Mouse (Mus musculus): Measurements from ENCODE around the gene Otop2.

Otop2 gene

GRCm38 (mm10) chr11:115296471-115297210 is 10.3 kb upstream of the Otop2 start:
- DNase-seq (ENCODE audit: extremely low read depth, low read depth, low spot score): peak; percentile 76

- no peak for DNase-seq (ENCODE audit: extremely low read depth, low read depth, low spot score)
Observed at GRCm38 (mm10) chr11:115297214-115297826, 9.6 kb upstream of the Otop2 start, which contains the start of gene Fads6. Fads6 (minus strand) TSS chr11:115297663.

GRCm38 (mm10) chr11:115298160-115298559 is 8.8 kb upstream of the Otop2 start:
- no peak for DNase-seq (ENCODE audit: extremely low read depth, low read depth, low spot score)

- DNase-seq (ENCODE audit: extremely low read depth, low read depth, low spot score): no peak
Observed at GRCm38 (mm10) chr11:115300745-115301144, 6.2 kb upstream of the Otop2 start.

- no peak for DNase-seq (ENCODE audit: extremely low read depth, low read depth, low spot score)
Observed at GRCm38 (mm10) chr11:115301351-115301750, 5.6 kb upstream of the Otop2 start.

- DNase-seq (ENCODE audit: extremely low read depth, low read depth, low spot score): no peak
Observed at GRCm38 (mm10) chr11:115303167-115303566, 3.8 kb upstream of the Otop2 start.

GRCm38 (mm10) chr11:115308781-115309180 is 1.8 kb downstream of the Otop2 start:
- DNase-seq (ENCODE audit: extremely low read depth, low read depth, low spot score): no peak

GRCm38 (mm10) chr11:115314249-115314648 is 7.3 kb downstream of the Otop2 start:
- DNase-seq (ENCODE audit: extremely low read depth, low read depth, low spot score): no peak

- DNase-seq (ENCODE audit: extremely low read depth, low read depth, low spot score): no peak
Observed at GRCm38 (mm10) chr11:115317204-115317603, 10.2 kb downstream of the Otop2 start.

GRCm38 (mm10) chr11:115318245-115319027 is 11.5 kb downstream of the Otop2 start:
- DNase-seq (ENCODE audit: extremely low read depth, low read depth, low spot score): no peak

GRCm38 (mm10) chr11:115319704-115320383 is 12.9 kb downstream of the Otop2 start:
- no peak for DNase-seq (ENCODE audit: extremely low read depth, low read depth, low spot score)

- DNase-seq (ENCODE audit: extremely low read depth, low read depth, low spot score): no peak
Observed at GRCm38 (mm10) chr11:115321906-115322693, 15.1 kb downstream of the Otop2 start, which contains the start of gene Ush1g. Ush1g (minus strand) TSS chr11:115322041.

- no peak for DNase-seq (ENCODE audit: extremely low read depth, low read depth, low spot score)
Observed at GRCm38 (mm10) chr11:115323354-115323753, 16.4 kb downstream of the Otop2 start.

GRCm38 (mm10) chr11:115326730-115327129 is 19.8 kb downstream of the Otop2 start:
- DNase-seq (ENCODE audit: extremely low read depth, low read depth, low spot score): no peak

GRCm38 (mm10) chr11:115329339-115329738 is 22.4 kb downstream of the Otop2 start:
- no peak for DNase-seq (ENCODE audit: extremely low read depth, low read depth, low spot score)

- DNase-seq (ENCODE audit: extremely low read depth, low read depth, low spot score): no peak
Observed at GRCm38 (mm10) chr11:115334531-115334930, 27.6 kb downstream of the Otop2 start, which contains the start of gene Otop3. Otop3 (plus strand) TSS chr11:115334731.

GRCm38 (mm10) chr11:115335223-115335622 is 28.3 kb downstream of the Otop2 start:
- no peak for DNase-seq (ENCODE audit: extremely low read depth, low read depth, low spot score)

GRCm38 (mm10) chr11:115336115-115336514 is 29.2 kb downstream of the Otop2 start:
- DNase-seq (ENCODE audit: extremely low read depth, low read depth, low spot score): no peak

GRCm38 (mm10) chr11:115337350-115337749 is 30.4 kb downstream of the Otop2 start:
- no peak for DNase-seq (ENCODE audit: extremely low read depth, low read depth, low spot score)

- no peak for DNase-seq (ENCODE audit: extremely low read depth, low read depth, low spot score)
Observed at GRCm38 (mm10) chr11:115337826-115338225, 30.9 kb downstream of the Otop2 start.

Measured in fat pad, adult 2 months (tissue).